Mouse (Mus musculus) thymus, postnatal 4 days (tissue): ENCODE data around the gene Trnau1ap.
A peak's percentile ranks its signal among the peaks of the same experiment; 100 is the strongest.

Experiments used
- DNase-seq: peaks from one replicate; pipeline ENCODE4 v3.0.0; 2021

Gene Trnau1ap

DNA sequence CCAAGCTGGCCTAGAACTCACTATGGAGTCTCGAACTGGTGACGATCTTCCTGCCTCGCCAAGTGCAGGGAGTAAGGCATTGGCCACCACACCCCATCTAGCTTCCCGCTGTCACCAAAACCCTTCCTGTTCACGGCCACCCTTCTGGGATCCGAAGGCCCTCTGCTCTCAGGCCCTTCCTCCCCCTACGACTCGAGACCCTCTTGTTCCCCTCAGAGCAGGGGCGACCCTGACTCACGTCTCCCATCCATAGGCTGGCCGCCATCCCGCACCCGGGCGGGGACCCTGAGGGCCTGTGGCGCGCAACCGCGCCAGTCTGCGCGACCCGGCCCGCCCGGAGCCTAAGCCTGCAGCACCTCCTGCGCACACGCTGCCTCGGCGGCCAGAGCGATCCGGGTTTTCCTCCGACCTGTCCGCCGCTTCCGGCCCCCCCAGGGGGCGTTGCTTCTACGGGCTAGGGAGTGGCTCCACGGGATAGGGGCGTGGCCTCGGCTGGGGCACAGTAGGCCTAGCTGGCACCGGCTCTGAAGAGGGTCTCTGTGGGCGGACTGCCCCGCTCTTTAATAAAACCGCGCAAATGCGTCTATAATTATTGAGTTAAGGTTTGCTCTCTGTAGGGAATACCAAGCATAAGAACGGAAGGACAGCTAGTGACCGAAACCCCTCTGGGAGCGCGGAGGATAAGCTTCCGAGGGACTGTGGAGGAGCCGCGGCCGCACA is at the start of gene Trnau1ap:
TSS of gene Trnau1ap (minus strand) at position 424 of the 720 bp plus-strand sequence.
- DNase-seq, result peak; percentile 93

DNA sequence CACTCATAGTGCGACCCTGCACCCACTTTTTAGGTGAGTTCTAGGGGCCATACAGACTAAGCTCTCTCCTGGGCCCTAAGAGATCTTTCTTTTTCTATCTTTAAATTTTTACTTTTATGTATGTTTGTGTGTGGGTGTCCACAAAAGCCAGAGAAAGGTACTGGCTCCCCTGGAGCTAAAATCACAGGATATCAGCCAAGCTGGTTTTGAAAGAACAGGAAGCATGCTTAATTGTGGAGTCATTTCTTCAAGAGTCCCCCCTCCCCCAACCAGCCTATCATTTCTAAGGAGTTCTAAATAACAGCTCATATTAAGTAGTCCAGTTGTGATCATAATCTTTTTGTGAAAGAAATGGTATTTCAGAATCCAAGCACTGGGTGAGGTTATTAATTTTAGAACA is 44.5 kb upstream of the Trnau1ap start:
- DNase-seq, result no peak

DNA sequence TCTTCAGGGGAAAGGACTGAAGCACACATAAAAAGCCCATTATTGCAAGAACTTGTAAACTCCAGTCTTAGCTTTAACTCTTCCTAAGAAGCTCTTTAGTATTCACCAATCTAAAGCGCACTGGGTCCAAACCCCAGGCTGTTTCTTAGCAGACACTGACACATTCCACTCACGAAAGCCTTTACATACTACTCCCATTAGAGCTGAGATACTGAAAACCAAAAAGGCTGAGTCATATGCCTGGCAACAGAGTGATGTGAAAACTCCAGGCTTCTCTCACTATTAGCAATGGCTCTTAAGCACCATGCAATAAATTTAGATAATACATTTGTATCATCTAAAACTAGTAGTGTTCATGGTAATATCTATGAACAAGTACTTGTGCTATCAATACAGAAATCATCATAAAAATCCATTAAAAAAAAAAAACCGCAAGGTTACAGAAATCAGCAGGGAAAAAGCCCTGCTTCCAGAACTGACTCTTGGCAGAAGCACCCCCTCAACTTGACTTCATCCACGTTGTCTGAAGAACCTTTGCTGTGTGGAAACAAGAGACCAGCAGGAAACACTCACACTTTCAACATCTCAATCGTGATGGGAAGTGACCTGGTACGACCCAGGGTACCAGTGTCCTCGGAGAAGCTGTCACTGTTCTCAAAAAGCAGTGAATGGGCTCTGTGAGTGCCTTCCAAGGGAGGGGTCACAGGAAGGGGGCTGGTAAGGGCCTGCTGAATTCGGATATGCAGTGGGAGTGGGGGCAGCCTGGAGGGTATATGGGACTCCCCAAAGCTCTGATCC is 40.8 kb upstream of the Trnau1ap start:
- DNase-seq, result no peak

DNA sequence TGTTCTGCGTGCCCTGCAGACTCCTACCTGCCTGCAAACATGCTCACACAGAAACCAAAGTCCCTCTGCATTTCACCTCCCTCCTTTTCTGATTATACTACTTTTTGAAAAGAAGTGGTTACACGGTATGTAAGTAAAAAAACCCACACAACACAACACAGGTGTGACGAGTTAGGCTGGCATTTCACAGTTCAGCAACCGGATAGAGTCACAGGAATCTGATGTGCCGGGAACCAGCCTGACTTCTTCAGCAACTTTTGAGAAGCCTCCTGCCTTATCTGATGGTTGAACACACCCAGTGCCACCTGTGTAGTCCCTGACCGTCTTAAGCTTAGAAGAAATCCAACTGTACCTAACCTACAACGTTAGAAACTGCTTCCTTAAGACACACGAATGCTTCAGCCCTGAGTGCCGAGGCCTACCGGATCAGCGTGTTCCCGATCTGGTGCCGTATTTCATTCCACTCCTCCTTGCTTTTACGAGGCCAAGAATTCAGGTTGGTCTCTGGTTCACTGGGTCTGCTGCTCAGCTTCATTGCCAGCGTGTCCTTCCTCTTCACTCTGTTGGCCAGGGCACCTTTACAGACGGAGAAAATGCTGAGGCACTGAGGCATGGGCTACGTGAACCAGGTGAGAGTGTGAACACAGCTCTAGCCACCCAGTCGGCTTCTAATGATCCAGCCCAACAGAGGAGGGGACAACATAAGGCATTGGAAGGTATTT is 38.3 kb upstream of the Trnau1ap start:
- DNase-seq, result no peak

DNA sequence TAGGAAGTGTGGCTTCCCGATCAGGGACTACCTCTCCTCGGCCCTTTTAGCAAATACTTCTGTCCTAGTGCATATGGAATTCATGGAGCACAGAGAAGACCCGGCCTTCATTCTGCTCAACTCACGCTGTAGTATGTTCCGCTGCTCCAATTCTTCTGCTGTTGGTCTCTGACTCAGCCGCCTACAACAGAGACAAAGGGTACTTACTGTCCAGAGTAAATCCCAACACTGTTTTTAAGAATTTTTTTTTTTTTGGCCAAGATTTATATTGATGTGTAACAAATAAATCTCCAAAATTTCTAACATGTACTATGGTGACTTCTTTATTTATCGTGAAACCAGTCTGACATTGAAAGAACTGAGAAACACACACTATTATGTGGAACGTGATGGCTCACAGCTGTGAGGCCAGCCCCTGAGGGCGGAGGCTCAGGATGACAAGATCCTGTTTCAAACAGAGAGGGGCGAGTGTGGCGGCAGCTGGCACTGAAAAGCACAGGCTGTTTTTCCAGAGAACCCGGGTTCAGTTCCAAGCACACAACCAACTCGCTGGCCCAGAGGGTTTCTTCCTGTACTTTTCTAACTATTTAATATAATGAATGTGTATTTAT is 36.2 kb upstream of the Trnau1ap start:
- DNase-seq, result no peak

DNA sequence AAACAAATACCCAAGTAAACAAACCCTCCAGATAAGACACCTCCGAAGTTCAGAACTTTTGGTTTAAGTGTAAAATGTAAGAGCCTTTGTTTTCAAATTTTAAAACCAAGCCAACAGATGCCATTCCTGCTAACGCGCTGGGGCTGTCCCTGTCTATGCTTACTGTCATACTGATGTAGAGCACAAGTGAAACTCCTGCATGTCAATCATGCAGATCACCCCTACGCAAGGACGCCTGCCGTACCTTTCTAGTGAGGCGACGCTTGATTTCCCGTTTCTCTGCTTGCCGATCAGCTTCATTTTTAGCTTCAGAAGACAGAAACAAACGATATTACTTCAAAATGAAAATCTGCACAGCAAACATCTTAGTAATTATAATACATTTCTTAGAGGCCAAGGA is 34.1 kb upstream of the Trnau1ap start:
- DNase-seq, result no peak

DNA sequence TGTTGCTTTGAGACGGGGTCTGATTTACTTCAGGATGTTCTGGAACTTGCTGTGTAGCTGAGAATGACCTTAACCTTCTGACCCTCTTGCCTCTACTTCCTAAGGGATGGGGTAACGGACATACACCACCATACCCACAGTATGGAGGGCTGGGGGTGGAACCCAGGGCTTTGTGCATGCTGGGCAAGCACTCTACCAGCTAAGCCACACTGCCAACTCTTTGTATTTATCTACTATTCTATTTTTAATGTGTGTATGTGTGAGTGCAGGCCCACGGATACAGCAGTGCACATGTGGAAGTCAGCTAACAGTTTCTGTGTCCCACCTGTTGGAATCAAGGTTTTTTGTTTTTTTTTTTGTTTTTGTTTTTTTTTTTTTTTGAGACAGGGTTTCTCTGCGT is 30.2 kb upstream of the Trnau1ap start:
- DNase-seq, result no peak

DNA sequence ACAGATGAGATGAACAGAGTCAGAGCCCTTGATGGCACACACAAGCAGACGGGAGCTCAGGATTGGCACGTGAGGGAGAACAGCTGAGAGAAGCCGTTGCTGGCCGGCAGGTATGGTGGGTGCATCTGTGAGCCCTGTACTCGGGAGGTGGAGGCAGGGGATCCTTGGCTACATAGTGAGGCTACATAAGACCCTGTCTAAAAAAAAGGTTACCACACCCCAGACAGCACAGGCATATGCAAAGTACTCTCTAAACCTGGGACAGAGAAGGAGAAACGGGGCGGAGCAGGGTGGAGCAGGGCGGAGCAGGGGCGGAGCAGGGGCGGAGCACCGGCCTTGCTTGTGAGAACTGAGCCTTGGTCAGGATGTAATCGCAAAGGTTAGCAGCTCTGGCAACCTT is 26.8 kb upstream of the Trnau1ap start:
- DNase-seq, result peak; percentile 75

DNA sequence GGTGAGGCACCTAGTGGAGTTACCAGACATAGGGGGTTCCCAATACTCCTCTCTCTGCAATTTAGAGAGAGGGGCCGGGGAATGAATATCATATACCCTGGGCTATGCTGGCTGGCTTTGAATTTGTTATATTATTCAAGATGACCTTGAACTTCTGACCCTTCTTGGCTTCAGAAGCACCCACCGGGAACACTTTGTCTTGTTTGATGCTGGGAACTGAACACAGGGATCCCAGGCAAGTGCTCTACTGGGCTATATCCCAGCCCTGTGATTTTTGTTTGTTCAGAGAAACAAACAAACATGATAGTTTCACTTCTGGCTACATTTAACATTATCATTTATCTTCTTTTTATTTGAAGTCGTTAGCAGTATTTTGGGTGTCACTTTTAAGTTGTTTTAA is 26.1 kb upstream of the Trnau1ap start:
- DNase-seq, result no peak

DNA sequence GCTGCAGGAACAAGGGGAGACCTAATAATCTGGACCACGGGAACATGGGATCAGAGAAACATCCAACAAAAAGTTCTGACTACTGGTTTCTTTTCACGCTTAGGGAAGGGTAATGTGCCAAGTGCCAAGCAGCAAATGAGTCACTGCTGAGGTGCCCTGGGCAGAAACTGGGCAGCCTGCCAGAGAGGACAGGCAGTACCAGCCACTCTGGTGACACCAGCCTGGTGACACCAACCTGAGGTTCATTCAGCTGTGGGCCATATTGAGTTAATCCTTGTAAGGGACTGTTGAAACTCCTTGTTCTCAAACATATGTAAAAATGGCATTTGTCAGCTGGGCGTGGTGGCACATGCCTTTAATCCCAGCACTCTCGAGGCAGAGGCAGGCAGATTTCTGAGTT is 25.2 kb upstream of the Trnau1ap start:
- no peak for DNase-seq

DNA sequence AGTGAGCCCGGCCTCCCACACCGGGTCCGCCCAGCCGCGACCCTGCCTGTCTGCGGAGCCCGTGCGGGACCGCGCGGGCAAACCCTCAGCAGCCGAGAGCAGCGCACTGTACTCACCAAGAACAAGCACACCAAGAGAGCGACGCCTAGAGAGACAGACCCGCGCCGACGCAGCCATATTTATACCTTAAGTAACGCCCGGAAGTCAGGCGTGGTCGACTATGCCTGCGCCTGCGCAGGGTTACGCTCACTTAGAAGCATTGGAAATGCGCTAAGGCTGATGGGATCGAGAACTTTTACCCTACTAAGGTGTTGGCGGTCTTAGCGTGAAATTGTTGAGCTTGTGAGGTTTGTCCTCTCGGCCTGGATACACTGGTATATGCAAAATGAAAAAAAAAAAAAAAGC is 24.1 kb upstream of the Trnau1ap start, which contains the start of gene Rcc1:
TSS of gene Rcc1 (minus strand) at position 125 of the 405 bp plus-strand sequence.
- DNase-seq, result peak; percentile 93

DNA sequence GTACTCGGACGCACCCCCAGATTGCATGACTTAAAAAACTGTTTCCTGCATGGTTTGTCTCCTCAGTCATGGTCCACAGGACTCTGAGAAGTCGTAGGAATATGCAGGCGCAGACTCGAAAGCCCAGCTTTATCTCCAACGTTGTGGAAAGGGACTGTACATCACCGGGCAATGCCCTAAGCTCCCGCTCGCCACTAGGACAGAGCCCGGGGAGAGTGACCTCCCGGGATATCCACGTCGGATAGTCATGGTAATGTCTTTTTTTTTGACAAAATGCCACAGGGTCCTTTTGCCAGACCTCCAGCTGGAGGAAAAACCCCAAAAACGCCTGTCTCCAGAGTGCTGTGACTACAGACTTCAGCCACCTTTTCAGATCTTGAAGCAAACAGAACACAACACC is 23.4 kb upstream of the Trnau1ap start:
- DNase-seq, result no peak

DNA sequence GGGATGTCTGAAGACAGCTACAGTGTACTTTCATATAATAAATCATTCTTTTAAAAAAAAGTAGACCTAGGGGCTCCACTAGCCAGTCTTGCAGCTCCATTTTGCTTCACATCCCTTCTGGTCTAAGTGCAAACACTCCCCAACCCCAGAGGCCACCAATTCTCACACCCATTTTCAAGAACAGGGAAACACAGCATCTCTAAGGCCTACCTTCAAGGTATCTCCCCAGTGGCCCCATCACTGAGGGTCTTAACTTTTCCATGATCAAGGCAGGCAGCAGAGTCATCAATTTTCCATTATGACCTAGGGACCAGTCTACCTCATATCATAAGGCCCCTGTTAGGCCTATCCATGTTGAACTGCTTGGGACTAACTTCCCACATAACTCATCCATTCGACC is 22.1 kb upstream of the Trnau1ap start:
- no peak for DNase-seq

DNA sequence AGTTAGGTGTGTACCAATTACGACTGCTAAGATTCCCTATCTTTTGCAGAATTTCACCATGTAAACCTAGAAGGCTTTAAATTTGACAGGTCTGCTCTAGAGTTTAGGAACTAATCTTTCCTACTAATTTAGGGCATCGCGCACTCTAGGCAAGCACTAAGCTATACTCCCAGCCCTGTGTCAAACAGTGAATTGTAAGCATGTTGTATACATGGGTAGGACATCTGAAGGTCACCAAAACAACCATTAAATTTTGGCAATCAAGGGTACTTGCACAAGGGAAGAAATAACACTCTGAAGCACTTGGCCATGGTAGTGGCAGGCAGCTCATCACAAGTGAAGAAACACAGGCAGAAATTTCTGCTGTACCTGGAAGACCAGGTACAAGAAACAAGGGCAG is 21.5 kb upstream of the Trnau1ap start:
- no peak for DNase-seq

DNA sequence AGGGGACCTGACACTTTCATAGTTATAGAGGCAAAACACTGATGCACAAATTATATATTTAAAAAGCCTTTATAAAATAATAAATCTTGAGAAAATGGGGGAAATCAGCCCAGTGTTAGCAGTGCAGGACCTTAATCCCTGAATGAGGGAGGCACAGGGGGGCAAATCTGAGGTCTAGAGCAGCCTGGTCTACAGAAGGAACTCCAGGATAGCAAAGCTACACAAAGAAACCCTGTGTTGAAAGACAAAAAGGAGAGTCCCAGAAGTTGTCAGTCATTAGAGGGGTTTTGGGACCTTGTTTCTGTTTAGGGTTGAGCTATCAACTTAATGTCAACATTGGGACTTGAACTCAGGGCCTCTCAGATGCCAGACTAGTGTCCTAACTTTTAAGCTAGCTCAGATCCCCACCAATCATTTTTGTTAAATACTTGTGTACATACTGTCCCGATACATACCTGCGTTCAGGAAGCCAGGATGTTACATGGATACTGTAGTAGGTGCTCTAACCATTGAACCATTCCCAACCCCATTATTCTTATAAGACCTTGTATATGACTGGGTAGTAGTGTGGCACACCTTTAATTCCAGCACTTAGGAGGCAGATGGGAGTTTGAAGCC is 20.9 kb upstream of the Trnau1ap start:
- no peak for DNase-seq

DNA sequence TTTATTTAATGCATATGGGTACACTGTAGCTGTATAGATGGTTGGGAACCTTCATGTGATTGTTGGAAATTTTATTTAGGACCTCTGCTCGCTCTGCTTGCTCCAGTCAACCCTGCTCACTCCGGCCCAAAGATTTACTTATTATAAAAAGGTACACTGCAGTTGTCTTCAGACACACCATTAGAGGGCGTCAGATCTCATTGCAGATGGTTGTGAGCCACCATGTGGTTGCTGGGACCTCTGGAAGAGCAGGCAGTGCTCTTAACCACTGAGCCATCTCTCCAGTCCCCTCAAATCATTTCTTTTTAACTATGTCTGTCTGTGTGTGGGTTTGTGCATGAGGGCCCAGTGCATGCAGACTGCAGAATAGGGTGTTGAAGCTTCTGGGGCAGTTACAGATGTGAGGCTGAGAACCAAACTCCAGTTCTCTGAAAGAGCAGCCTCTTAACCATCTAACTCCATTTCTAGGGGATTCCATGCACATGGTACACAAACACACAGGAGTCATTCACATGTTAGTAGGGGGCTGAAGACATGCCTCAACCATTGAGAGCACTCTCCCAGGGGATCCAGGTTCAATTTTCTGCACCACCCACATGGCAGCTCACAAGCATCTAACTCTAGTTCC is 20.3 kb upstream of the Trnau1ap start:
- no peak for DNase-seq

DNA sequence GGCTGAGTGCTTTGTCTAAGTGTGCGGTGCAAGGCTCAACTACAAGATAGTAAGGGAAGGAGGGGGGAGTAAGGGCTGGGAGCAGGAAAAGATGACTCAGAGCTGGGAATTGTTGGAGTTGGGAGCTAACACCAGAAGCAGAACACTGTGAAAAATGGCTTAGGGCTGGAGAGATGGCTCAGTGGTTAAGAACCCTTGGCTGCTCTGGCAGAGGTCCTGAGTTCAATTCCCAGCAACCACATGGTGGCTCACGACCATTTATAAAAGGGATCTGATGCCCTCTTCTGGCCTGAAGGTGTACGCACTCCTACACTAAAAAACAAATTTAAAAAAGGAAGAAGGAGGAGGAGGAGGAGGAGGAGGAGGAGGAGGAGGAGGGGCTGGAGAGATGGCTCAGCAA is 17.3 kb upstream of the Trnau1ap start:
- DNase-seq, result no peak

DNA sequence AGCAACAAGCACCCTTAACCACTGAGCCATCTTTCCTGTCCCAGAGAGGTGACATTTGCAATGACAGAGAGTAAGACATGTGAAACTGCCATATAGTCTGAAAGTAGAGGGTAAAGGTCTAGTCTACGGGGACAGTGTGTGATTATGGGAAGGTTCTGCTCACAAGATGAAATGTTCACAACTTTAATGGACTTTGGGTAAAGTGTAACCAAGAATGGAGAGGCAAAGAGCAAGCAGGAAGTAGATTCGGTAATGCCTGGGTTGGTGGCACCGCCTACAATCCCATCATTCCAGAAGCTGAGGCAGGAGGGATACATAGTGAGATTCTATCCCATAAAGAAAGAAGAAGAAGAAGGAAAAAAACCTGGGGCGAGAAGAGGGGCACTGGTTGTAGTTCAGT is 16.9 kb upstream of the Trnau1ap start:
- no peak for DNase-seq

DNA sequence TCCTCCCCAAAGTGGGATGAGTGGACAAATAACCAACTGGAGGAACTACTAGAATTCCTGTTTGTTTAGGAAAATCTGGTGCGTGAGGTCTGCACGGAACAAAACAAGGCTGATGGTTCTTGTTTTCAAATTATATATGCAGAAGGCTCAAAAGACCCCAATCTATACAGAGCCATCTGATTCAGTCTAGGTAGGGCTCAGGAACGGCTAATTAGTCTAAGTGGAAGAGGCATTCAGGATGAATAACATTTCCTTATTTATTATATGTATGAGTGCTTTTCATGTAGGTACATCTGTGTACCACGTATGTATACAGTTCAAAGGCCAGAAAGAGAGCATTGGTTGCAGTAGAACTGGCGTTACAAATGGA is 16.5 kb upstream of the Trnau1ap start:
- DNase-seq, result no peak

DNA sequence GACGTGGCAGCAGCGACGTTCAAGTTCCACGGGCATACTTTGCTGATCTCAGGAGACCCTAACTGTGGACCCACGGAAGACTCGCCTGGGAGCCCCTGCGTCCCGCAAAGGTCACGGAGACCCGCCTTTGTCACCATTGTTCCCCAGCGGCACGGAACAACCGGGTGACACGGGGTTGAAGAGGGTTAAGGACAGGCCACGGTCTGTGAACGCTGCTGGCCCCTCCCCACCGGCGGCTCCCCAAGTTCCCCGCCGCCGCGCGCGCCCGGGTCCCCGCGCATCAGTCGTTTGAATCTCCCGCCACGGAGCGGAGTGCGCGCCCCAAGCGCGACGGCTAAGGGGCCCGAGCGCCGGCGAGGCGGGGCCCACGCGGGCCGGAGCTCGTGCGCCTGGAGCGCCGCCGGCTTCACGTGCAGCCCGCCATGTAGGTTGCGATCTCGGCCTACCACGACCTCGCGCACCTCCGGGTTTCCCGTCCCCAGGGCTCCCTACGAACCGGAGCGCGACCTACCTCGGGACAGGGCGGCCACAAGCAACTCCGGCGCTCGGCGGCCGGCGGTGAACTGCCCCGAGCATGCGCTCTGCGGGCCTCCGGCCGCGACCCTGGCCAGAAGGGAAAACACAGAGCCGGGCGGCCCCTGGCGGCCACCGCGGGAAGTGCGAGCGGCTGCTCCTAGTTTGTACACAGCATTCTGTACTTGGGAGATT is 16.0 kb upstream of the Trnau1ap start:
- DNase-seq, result peak; percentile 96

DNA sequence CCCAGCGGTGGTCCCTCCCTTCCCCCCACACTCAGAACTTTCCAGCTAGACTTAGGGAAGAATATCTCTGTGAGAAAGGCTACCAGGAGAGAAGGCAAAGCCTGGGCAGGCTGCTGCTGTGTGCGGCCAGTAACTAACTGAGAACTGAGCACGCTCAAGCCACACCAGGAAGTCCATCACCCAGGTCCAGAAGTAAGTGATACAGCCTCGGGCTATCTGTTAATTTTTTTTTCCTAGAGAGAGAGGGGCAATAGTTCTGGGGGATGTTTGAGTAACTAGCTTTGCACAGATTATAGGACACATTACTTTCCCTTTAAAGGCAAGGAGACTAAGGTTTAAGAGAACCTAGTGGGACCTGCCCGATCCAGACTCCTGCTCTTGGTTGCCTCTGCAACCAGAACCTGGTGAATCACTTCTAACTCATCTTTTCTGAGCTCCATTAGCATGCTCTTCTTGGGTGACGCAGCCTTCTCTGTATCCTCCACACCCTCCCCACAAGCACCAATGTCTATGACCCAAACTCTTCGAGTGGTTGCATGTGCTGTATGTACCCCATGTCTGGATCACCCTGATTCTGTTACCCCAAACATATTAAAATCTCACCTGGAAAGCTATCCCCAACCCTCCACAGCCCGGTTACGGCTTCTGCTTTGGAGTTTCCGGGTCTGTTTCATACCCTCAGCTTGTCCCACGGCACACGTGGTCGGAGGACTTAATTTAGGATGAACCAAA is 15.2 kb upstream of the Trnau1ap start:
- no peak for DNase-seq
